Mouse (Mus musculus): ENCODE measurements around the gene Ssu2.

DNA sequence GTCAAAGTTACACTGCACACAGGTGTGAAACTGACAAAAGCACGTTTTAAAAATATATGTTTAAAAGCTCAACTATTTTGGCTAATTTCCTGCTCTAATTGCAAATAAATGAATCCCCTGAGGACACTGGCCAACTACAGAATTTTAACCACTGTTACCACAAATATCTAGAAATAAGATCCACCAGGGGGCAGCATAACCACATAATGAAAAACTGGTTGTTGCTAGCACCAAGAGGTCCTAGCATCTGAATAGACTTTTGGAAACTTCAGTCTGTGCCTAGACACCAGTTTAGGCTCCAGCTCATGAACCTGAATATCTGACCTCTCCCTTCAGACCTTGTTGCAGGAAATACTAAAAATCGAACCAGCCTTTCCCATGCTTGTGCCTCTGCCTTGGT is 23.2 kb downstream of the Ssu2 start:
- TF ChIP-seq CTCF (IDR thresholded peaks at IDR 0.05; ENCODE audit: low read depth, low read length) (no peak), GATA1 (IDR thresholded peaks at IDR 0.05; ENCODE audit: borderline replicate concordance, low read length) (no peak), TAL1 (conservative IDR thresholded peaks at IDR 0.05; ENCODE audit: low read depth, low read length) (no peak)

Data from G1E (cell line).